Mouse (Mus musculus) liver, embryonic 14.5 days (tissue): ENCODE measurements at regions not wholly inside any gene's neighbourhood (a gene's known extent, or its start where the extent isn't known, plus 50 kb on each side); places are given as distances from the start of the nearest gene placed in this dataset.

Experiments used
- CTCF ChIP-seq: IDR thresholded peaks from 2 replicates; pipeline ENCODE4 v1.5.1; 2016; ENCODE audit warnings: antibody characterized with exemption, low read depth, control low read depth
- EP300 ChIP-seq: IDR thresholded peaks from 2 replicates; pipeline ENCODE4 v1.6.1; 2016; ENCODE audit warnings: antibody characterized with exemption, low read depth

- TF ChIP-seq CTCF = no peak
- TF ChIP-seq EP300 = no peak
Observed at GRCm38 (mm10) chr9:71411171-71411570, 74.6 kb downstream of the Polr2m start.
